Mouse (Mus musculus) left cerebral cortex, postnatal 10 days (tissue): ENCODE results near the gene Uba7. TPM values are rescaled to one million over a fixed set of nuclear protein-coding genes. Genes with fewer than 3 reads are reported as not detected.
"Not testable (repeated sequence)": the region's sequence is repeated elsewhere in the genome, so short reads cannot be mapped to it uniquely, and the experiment has no call there.

Source experiments
- DNase-seq, 2 experiments: peaks; one replicate each; pipeline ENCODE4 v3.0.0; 2021 to 2022; ENCODE audit warnings: low spot score in 2 of 2, mixed read lengths in 1 of 2; ENCODE audit errors: extremely low spot score in 1 of 2
- intact Hi-C: fragments of 180-260 bp; cut with DNase I; formaldehyde crosslinking; loops from one replicate; pipeline ENCODE4 v1.15.1; 2025
- total RNA-seq, 2 experiments: library from RNA; stranded (reverse); gene quantifications; 2 replicates each; pipeline ENCODE4 v1.2.3; 2021

Gene Uba7
- total RNA-seq, 2 experiments from 2014 or later: 2.4 to 2.6 TPM

DNA sequence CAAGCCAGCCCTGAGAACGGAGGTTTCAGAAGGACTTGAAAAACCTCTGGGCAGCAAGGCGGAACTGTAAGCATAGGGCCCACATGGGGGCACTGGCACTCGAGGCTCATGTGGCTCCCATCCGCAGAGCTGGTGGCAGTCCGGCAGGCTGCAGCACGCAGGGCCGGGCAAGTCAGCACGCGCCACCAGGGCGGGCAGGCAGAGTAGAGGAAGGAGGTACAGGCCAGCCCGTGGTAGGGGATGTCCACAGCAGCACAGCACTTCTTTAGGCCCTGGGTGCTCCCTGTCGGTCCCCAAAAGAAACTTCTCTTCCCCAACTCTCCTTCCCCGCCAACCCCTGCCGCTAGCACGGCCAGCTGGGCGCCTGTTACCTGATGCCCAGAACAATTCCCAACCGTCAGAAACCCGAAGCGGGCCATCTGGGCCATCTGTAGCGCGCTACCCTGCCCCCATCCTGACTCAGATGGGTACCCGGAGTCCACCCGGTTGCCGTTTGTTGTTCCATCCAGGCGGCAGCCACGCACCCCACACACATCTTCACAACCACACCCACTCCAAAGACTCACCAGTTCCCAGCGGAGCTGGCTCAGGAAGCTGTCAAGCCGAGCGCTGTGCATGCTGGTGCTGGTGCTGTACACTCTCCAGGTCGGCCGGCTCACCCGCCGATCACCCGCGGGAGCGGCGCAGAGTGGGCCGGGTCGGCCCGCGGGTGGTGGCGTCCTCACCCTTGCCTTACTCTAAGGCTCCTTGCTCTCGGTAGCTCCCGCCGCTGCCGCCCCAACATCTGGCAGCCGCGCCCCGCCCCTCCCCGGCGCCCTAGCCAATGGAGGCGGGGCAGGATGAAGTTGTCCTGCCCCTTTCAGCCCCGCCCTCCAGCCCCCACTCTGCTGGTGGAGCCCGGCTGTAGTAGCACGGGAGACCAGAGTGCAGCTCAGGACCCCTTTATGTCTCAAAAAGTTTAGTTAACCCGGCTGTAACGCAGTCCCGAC, 10.1 kb downstream of the Uba7 start, which contains the start of gene Inka1:
Gene Inka1 (minus strand): TSS at position 749 of the 989 bp plus-strand sequence.
- intact Hi-C loops: loop anchor here (1.0 kb wide), 1 partner anchor 22 kb away; no protein-coding TSS in a partner anchor
- peak in 1 of 2 experiments; percentile 94 for DNase-seq

DNA sequence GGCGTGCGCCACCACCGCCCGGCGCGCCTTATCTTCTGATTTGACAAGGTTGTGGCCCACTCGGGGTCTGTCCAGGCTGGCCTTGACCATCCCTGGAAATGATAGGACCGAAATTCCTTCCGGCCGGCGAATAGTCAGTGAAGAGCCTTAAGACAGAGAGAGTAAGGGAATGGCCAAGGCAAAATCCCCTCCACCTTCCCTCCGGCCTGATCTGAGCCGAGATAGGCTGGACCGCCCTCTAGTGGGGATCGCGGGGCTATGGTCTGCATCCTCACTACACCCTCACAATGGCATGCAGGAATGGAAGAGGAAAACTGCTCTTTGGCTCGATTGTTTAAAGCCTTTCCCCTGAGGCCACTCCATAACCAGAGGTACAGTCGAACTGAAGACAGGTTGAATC, 11.1 kb downstream of the Uba7 start:
- DNase-seq: peak; percentile 72 to 89
- intact Hi-C loops: loop anchor here (1.0 kb wide), 1 partner anchor 23 kb away; no protein-coding TSS in a partner anchor

DNA sequence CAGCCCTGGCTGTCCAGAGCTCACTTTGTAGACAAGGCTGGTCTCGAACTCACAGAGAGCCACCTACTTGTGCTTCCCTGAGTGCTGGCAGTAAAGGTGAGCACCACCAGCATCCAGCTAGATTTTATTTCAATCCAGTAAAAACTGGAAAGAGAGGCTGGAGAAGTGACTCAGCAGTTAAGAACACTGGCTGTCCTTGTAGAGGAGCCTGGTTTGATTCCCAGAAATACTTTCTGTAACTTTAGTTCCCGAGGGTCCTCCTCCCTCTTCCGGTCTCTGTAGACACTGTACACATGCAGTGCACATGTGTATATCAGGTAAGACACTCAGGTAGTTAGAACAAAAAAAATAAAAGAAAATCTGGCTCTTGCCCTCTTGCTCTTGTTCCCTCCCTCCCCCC, 12.6 kb downstream of the Uba7 start:
- no peak for DNase-seq
- intact Hi-C loops: no loop called here

DNA sequence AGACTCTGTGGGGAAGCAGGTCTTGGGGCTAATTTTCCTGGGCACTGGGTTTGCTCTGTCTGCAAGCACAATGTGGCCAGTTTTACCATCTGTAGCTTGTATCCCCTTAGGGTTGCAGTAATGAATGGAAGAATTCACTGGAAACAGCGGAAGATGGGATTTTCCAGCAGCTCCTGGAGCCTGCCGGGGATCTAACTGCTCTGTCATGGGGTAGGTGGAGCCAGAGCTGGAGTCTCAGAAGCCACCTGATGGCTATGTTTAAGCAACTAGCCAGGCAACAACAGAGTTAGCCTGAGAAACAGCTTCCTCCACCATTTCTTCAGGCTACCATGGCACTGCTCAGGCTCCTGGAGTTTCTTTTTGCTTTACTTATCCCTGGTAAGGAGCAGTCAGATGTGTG, 16.9 kb downstream of the Uba7 start, which contains the start of gene Cdhr4:
Gene Cdhr4 (plus strand): TSS at position 301 of the 400 bp plus-strand sequence.
- DNase-seq: no peak

DNA sequence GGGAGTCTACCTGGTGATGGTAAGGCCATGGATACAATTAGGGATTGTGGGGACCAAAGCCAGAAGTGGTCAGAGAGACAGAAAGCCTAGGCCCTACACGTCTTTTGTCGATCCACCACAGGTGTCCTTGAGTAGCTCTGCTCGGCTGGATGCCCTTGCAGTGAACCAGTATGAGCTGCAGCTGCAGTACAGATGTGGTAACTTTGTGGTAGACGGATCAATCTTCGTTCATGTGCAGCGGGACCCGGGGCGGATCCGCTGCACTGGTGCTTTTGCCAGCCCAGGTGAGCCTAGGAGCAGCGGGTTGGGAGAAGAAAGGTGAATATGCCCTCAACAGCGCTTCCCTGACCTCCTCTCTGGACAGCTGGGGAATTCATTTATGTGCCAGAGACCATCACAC, 17.7 kb downstream of the Uba7 start:
- intact Hi-C loops: no loop called here
- no peak for DNase-seq

More for the DNA sequence above, 16.9 kb downstream of the Uba7 start, which contains the start of gene Cdhr4:
- intact Hi-C loops: no loop called here

DNA sequence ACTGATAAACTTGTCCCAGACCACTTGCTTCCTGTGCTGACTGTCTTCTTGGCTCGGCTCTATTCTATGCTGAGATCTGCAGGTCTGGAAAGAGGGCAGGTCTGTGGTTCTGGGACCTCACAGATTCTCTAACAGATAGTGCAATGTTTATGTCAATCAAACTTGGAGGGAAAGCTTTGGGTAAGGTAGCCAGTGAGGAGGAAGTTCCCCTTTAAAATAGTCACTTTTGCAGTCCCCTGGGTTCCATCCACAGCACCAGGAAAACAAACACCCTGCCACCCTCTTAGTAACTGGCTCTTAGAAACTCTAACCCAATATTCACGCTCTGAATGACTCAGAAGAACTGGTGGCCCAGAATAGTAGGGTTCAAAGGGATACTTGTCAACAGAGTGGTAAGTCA, 19.2 kb downstream of the Uba7 start:
- no peak for DNase-seq
- intact Hi-C loops: no loop called here

DNA sequence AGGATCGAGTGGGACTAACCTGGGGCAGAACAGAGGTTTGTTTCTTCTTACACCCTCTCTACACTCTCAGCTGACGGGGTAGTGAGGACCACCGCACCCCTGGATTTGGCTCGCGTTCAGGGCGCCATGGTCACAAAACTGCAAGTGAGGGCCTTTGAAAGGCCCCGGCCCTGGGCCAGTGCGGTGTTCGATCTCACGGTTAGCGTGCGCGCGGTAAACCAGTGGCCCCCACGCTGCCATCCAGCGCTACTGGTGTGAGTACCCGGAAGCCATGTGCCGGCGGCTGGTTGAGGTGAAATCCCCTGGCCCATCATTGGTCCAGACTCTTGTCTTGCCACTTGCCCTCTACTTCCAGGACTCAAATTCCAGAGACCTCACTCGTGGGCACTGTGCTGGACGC, 20.2 kb downstream of the Uba7 start:
- intact Hi-C loops: no loop called here
- no peak for DNase-seq

DNA sequence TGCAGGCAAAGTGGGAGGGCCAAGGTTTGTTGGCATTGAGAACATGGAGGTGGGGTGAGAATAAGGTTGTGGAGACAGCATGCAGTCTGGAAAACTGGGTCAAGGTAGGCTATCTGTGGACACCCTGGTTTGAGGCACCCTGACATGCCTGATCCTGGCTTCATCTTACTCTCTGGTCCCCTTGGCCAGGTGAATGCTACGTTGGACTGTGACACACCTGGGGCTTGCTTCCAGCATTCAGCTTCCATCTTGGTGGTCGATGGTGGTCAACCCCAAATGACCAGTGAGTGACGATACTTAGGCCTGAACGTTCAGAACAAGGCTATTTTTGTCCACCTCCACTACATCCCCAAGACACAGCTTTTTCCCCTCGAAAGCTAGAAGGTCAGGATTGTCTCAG, 20.7 kb downstream of the Uba7 start, which contains the start of gene Gm20662:
Gene Gm20662 (plus strand): TSS at position 301 of the 400 bp plus-strand sequence.
- intact Hi-C loops: no loop called here

DNA sequence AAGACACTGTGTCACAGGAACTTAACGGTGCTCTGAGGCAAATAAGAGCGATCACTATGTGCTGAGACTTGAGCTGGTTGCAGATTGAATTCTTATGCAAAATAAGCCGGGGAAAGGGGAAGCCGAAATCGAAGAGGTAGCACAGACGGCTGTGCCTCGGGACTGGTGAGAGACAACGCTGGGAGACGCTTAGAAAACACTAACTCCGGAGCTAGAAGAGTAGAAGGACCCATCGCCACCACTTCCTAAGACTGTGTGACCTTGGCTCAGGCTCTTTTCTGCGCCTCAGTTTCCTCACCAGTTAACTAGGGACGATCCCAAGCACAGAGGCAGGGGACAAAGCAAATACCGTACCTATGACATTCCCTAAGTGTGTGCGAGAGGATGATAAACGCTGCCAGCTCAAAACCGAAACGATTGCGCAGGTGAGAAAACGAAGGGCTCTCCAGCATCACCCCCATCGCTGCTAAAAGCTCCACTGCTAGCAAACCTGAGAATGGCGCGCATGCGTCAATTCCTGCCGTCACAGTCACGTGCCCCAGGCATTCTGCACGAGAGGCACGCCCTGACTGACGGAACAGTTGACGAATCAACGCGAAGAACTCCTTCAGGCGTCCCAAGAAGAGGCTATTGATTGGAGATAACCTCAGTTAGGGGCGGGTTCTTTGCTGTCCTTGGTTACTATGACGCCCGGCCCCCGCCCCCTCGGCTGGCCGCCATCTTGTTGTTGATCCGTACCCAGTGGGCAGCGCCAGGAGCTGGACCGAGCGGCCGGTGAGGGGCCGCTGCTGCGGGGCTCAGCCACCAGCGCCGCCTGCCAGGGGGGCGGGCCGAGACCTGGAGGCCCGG, 26.8 kb downstream of the Uba7 start, which contains the start of gene Ip6k1:
Gene Ip6k1 (plus strand): TSS at position 580 of the 849 bp plus-strand sequence.
- intact Hi-C loops: no loop called here
- DNase-seq: peak; percentile 100

More for the DNA sequence above, 20.7 kb downstream of the Uba7 start, which contains the start of gene Gm20662:
- DNase-seq: no peak

DNA sequence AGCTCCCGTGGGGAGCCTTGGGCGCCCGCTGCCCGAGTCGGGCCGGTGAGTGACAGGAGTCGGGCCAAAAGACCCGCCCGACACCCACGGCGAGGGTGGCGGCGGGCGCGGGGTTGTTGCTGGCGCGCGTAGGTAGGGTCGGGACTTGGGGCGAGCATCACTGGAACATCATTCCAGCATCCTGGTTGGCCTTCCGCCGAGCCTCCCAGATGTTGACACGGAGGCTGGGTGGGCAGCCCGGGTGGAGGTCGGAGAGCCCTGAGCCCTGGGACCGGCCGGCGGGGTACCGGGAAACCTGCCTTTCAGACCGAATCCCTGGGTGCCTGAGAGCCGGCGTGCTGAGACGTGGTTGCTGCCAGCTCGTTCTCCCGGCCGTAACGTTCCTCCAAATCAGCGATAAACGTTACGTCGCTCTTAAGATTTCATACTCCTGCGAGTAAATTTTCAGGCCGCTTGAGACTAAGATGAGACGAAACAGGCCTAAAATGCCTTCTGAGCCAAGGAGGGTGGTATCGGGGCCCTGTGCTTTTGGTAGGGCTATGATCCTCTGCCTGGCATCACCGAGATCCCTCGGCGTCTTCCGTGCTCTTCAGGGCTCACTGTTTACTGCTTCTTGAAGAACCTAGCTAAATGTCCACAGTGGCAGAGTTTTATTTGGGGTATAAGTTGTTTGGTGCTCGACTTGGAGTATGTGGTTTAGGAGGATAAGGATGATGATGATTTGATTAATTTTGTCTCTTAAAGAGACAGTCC, 27.6 kb downstream of the Uba7 start:
- DNase-seq: peak in 1 of 2 experiments; percentile 34
- intact Hi-C loops: no loop called here

DNA sequence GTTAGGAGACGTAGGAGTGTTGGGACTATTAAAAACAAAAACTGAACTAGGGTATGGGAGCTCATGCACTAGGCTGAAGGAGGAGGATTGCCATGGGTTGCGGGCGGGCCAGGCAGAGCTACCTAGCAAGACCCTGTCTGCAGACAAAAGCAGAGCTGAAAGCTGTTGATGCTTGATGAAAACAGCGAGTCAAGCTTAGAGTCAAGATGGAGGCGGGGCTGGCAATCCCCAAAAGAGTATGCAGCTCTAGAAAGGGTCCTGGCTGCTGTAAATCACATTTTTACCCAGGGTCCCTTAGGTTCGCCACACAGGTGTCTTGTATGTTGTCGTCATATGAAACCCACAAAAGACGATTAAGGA, 28.2 kb downstream of the Uba7 start:
- peak in 1 of 2 experiments; percentile 33 for DNase-seq
- intact Hi-C loops: no loop called here

DNA sequence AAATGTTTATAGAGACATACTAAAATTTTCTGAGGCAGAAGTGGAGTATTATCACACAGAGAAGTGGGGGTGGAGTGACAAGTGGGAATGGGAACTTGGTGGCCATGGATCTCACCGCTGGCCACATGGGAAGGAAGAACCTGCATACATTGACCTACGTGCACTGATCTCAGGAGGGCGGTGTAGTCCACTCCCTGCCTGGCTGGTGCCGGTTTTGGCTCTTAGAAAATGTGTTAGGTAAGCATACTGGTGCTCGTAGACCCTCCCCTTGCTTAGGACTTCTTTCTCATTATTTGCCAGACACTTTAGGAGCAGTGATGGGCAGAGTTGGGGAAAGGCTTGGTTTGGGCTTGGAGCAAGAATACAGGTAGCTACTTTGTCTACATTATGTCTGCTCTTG, 32.7 kb downstream of the Uba7 start:
- intact Hi-C loops: no loop called here
- no peak for DNase-seq

DNA sequence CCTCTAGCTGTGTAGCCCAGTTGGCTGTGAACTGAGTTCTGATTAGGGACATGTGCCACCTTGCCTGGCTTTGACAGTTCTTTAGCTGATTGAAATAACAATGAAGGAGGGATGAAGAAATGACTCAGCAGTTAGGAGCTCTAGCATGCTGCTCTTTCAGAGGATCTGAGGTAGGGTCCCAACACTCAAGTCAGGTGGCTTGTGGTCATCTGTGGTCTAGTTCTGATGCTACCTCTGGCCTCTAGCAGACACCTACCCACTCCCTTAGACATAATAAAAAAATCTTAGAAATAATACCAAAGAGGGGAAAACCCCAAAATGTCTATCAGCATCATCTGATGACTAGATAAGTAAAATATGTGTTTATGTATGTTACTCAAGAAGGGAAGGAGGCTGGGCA, 35.1 kb downstream of the Uba7 start:
- no peak for DNase-seq
- intact Hi-C loops: no loop called here

DNA sequence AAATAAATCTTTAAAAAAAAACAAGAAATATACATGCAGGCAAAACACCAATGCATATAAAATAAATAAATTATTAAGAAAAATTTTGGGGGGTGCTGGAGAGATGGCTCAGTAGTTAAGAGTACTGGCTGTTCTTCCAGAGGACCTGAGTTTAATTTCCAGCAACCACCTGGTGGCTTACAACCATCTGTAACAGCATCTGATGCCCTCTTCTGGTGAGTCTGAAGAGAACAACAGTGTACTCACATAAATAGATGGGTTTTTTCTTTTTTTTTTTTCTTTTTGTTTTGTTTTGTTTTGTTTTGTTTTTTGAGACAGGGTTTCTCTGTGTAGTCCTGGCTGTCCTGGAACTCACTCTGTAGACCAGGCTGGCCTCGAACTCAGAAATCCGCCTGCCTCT, 38.3 kb downstream of the Uba7 start:
- DNase-seq, intact Hi-C loops: not testable (repeated sequence)

DNA sequence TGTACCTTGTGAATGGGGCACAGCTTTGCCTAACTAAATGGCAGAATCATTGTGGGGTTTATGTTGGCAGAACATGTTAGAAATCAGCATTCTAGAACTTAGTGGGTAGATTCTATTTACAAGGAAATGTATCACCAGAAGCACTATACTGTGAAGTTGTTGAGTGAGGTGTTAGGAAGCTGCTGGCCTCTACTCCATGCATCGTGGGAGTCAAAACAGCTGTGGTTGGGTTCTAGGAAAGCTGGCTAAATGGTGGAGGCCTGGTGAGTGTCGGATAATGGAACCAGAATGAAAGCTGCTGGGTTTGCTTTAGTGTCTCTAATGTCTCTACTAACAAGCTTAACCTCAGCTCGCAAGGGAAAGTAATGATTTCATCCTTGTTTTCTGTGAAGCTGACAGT, 41.8 kb downstream of the Uba7 start:
- no peak for DNase-seq
- intact Hi-C loops: no loop called here

DNA sequence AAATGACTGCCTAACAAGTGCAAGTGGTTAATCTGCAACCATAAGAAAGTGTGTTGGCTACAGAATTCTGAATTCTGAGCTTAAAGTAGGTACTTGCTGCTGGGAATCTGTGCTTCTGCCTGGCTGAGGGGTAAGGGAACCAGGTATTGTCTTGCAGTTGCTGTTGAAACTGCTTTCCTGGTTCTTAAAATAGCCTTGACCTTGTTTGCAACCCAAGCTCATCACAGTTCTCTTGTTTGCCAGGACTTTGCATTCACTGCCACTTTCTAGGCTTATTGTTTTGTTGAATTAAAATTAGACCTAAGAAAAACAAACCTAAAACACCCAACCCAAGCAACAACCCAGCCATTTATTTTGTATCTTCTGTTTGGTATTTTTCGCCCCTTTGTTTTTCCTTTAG, 45.4 kb downstream of the Uba7 start:
- no peak for DNase-seq
- intact Hi-C loops: no loop called here

DNA sequence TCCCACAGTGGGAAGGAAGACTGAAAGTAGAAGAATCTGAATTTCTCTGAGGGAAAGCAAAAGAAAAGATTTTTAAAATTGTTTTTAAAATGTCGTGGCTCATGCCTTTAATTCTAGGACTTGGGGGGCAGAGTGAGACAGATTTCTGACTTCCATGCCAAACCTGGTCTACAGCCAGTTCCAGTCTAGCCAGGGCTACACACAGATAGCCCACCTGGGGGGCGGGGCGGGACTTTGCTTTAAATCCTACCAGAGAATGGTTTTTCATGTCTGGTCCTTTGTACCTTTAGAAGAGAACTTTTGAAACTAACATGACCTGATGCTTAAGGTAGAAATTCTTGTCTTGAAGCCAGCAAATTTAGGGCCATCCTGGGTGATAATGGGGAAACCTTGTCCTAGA, 47.9 kb downstream of the Uba7 start:
- DNase-seq: no peak
- intact Hi-C loops: no loop called here

DNA sequence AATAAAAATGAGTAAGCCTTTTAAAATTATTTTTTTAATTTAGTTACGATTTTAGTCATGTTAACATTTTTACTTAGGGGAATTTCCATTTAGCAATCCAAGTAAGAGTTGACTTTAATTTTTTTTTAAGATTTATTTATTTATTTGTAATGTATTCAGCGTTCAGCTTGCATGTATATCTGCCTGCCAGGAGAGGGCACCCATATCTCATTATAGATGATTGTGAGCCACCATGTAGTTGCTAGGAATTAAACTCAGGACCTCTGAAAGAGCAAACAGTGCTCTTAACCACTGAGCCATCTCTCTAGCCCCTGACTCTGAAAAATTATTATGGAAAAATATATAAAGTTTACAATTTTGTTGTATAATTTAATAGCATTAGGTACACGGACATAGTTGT, 51.3 kb downstream of the Uba7 start:
- no peak for DNase-seq
- intact Hi-C loops: no loop called here
